Mouse (Mus musculus): ENCODE results near the gene Kif21a.

Kif21a gene

DNA sequence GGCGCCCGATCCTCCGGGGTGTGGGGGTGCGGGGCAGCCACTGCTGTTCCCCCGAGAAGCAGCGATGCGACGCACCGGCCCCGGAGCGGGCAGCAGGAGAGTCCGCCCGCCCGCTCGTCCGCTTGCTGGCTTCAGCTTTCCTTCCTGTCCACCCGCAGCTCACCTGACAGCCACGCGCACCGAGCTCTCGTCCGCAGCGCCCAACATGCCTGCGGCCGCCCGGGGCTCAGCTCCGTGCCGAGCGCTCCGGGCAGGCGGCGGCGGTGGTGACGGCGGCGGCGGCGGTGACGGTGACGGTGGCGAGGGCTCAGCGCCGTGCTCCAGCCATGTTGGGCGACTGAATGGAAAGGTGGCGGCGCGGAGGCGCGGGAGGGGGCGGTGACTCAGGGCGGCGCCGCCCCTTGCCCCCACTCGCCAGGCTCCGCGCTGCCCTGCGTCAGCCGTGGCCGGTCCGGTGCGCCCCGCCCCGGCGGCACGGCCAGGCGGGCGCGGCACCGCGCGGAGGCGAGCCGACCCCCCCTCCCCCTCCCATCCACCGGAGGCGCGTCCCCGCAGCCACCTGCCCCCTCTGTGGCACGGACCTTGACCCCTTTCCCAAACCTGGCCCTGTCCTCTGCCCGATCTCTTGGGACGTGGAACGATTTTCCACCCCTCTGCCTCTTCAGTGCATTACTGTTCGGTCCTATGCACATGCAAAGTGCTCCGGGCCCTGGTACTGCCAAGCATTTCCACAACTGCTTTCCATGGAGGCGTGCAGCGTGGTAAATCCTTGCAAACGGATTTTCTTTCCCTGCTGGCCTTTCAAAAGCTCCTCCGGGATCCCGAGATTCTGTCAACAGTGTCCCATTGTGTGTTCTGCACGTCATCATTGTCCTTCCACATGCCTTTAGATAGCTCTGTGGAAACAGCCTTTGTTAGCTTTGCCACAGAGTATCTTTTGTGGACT lies at the start of gene Kif21a:
Kif21a (minus strand) TSS at position 453 of the 946 bp plus-strand sequence.
- peak; percentile 71 to 74 for DNase-seq (ENCODE audit: low spot score in 2 of 2)

DNA sequence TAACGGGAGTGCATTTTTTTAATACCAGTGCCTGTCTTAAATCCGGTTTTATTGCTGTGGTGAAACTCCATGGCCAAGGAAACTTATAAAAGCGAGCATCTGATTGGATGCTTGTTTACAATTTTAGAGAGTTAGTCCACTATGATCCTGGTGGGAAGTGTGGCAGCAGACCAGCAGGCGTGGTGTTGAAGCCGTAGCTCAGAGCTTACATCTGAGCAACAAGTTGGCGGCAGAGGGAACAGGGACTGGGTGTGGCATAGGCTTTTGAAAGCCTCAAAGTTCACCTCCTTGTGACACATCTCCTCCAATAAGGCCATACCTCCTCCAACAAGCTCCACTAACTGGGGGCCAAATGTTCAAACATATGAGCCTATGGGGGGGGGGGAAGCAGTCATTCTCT lies 46.9 kb upstream of the Kif21a start:
- no peak for DNase-seq (ENCODE audit: low spot score in 2 of 2)

DNA sequence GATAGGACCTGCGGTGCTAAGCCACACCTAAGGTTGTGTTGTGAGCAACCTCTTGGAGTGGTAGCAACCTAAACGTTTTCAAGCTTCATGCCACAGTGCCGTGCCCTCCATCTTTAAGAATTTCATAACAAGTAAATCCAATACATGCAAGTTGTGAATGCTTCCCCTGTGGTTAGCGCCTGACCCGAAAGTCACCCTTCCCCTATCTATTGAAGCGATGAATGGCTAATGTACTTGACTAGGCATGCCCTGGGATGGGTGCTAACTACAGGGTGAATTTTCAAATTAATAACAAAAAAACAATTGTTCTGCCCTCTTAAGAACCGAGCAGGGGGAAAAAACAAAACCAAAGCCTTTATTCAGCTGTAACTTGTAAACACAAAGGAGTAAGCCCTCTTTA lies 39.7 kb upstream of the Kif21a start:
- no peak for DNase-seq (ENCODE audit: low spot score in 2 of 2)

DNA sequence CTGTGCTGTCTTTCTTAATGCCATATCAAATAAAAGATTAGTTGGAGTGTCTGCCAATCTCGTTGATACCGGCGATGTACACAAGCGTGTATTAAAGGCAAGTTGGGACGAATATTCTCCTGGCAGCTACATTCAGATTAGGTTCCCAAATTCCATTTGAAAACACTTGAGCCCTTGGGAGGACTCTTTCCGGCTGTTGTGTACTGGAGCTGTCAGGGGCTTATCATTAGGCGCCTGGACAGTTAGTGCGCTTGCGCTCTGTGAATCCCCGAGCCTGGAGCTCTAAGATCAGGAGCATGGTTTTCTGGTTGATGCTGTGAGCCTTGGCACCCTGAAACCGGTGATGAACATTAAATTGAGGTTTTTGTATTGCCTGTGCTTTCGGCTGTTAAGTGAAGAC lies 38.3 kb upstream of the Kif21a start:
- no peak for DNase-seq (ENCODE audit: low spot score in 2 of 2)

DNA sequence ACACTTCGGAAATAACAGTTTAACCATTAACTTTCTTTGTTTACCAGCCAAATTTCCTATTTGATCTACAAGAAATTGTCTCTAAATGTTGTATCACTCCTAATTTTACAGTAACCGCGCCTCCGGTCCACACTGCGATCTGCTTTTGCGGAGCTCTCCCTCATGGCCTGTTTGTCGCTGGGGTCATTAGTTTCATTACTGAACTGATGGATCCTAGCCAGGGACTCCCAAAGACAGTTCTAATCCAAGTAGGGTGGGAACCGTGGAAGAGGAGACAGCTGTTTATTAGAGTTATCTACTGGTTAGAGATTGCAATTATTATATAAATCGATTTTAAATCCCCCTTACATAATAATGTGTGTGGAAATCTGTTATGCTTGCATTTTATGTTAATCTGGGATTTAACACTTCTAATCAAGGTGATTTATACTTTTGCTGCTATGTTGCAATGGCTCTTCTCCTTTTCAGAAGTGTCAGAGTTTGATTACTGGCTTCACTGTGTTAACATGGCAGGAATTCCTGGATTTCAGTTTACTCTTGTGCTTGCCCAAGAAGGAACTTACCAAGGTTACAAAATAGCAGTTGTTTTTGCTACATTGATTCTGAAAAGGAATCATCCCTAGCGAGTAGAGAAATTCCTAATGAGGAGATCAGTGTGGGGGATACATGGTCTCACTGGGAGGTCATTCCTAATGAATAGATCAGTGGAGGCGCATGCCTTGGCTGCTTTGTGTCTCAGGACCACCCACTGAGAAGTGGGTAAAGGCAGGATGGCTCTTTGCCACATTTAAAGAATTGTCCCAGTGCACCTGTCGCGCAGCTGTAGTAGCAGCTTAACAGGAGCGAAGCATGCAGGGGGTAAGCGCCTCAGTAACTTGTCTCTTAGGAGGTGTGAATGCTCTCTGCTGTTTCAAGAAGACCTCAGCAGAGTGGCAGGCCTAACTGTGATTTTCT lies 28.0 kb upstream of the Kif21a start:
- no peak for DNase-seq (ENCODE audit: low spot score in 2 of 2)

DNA sequence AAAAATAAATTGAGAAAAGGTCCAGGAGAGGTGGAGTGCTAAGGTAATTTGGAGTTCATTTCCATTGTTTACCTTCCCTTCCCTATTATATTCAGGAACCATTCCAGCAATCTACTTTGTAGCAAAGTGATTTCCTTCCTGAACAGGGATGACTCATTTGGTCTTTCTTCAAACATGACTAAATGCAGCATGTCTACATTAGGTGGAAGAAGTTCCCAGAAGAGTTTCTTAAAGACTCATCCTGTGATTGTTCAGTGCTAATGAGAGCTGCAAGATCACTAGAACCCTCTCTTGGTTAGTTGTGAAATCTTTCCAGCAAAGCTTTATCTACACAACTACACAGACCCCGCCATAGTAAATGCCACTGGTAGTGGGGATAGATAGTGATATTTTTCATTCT lies 22.7 kb upstream of the Kif21a start:
- DNase-seq (ENCODE audit: low spot score in 2 of 2): no peak

DNA sequence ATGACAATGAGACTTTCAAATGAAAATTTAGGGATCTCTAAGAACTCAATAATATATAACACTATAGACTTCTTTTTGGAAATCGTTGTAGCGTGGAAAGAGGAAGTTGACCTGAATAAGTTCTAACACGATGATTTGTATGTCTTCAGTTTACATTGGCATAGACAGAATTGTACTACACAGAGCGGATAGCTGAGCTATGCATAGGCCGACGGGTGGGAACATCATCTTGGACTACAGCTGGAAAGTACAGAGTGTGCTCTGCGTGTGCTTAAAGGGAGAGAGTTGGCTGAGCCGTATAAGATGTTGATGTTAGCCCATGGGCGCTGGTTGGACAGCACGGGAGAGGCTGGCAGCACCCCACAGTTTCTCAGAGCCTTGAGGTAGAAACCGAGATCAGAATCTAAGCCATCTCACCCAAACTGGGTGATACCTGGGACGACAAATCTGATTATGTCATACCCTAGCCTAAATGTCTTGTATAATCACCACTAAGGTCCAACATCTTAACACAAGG lies 14.6 kb upstream of the Kif21a start:
- no peak for DNase-seq (ENCODE audit: low spot score in 2 of 2)

DNA sequence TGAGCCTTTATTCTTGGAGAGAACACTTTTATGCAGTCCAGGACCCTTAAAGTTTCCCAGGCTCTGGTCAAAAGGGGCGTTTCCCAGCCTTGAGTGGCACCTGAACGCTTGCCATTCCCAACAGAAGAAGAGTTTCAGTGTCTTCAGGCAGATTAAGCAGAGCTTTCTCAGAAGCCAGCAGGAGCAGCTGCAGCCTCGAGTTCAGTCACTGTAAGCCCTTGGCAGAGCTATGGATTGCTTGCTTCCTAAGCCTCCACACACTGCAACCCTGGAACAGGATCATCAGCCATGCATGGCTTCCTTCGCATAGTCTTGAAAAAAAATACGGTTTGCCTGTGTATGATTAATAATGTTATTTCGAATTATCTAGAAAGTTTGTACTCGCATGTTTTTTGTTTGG lies 14.1 kb upstream of the Kif21a start:
- no peak for DNase-seq (ENCODE audit: low spot score in 2 of 2)

DNA sequence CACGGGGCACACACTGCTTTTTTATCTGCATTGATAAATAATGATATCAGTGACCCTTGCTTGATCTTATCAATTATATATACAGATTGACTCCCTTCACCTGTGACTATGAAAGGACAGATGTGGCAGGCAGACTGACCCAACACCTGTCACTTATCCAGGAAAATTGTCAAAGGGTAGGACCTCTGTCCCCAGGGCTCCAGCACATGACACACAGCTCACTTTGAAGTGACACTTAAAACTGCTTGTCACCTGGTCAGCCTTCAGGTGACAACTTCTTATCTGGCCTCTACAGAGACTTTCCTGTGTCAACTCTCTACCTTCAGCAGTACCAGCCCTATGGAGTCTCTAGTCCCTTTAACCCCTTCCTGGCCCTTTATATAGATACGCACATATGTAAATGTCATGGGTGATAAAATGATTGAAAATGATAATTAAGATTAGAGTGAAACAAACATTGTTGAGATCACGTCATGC lies 7.2 kb upstream of the Kif21a start:
- no peak for DNase-seq (ENCODE audit: low spot score in 2 of 2)

DNA sequence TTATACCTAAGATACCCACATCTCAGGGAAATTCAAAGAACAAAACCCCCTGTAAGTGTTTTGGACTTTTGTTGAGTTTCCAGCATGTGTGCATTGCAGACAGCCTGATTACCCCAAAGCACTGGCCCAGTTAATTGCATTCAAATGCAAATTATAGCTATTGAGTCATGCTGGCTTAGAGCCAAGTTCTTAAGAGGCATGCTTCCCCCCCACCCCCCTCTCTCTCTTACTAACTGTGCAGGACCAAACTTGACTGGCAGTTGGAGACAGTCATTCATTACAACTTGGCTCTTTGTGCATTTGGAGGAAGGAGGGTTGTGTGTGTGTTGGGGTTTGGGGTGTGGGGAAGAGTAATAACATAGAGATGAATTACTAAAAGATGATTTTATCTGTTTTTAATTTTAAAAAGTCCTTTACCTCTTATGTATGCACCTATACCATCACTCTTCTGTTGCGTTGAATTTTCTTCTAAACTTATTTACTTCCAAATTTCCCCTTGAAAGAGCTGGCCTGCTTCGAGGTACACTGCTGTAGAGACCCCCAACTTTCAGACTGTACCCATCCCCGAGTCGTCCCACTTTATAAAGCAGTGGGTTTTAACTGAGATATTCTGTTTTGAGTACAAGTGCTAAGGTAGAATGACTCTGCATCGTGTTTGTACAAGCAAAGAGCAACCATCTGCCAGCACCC lies 6.6 kb upstream of the Kif21a start:
- no peak for DNase-seq (ENCODE audit: low spot score in 2 of 2)

DNA sequence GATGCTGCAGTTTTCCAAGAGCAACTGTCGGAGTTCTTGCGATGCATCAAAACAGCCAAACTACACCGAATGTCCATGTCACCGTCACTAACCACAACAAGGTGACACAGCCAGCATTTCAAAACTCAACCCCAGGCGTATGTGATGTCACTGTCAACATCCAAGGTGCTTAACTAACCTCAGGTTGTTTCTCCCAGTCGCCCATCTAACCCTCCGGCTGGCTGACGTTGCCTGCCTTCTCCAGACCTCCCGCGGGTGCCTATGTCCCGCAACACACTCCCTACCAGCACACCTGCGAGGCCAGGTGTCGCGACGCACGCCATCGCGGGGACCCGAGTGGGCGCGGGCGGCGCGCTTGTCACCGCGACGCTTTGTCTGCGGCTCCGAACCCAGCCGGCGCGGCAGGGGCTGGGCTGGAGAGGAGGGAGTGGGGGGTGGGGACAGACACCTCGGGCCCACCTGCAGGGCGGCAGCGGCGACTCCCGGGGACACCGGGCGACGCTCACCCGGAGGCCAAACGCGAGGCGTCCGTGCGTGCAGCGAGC lies 725 bp downstream of the Kif21a start:
- DNase-seq (ENCODE audit: low spot score in 2 of 2): peak in 1 of 2 experiments; percentile 48

DNA sequence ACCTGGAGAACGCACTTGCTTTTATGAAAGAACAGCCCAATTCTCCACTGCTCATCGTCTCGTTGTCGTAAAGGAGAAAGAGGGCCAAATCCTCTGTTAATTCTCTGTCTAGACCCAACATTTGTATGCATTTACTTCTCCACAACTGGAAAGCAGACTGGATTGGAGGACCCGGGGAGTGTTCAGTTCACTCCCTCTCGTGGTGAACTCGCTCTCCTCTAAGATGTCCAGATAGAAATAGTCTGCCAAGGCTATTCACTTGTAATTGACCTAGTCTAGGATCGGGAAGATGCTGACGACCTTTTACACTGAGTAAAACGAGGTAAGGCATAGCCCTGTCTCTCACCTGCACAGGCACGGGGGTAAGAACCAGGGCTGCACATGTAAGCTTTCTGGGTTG lies 2.1 kb downstream of the Kif21a start:
- no peak for DNase-seq (ENCODE audit: low spot score in 2 of 2)

DNA sequence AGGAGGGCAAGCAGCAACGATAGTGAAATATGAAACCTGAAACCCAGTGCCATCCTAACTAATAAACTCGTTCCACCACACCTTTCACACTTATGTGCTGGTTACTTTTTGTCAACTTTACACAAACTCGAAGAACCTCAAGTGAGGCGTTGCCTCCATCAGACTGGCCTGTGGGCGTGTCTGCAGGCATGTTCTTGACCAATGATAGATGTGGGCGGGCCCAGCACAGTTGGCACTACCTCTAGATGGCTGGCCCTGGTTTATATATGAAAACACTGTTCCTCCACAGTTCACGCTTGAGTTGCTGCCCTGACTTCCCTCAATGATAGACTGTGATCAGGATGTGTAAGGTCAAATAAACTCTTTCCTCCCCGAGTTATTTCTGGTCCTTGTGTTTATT lies 3.2 kb downstream of the Kif21a start:
- DNase-seq (ENCODE audit: low spot score in 2 of 2): no peak

DNA sequence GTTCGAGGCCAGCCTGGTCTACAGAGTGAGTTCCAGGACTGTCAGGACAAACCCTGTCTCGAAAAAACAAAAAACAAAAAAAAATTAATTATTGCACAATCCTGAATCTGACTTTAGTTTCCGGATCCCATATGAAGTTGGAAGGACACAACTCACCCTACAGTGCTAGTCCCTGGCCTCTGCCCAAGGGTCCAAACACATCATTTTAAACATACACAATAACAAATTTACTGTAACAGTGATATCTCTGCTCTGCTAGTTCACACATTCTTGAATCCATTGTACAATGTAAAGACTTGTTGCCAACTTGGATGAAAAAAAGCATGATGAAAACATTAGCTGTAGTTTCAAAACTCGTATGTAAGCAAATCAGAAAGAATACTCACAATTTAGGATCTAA lies 6.5 kb downstream of the Kif21a start:
- no peak for DNase-seq (ENCODE audit: low spot score in 2 of 2)

DNA sequence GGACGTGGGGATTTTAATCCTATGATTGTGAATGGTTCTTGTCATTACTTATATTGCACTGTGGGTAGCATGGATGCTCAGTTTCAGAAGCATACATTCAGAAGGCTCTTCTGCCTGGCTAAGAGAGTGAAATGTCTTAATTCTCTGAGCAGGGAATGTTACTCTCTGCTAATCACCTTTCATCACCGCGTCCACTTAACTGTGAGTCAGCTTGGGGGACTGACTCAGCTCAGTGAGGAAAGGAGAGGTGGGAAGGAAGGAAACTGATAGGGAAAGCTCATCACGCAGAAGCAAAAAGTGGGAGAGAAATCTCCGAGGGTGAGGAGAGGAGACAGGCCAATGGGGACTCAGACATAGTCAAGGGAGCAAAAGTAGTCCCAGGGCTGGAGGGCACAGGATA lies 10.9 kb downstream of the Kif21a start:
- DNase-seq (ENCODE audit: low spot score in 2 of 2): no peak

DNA sequence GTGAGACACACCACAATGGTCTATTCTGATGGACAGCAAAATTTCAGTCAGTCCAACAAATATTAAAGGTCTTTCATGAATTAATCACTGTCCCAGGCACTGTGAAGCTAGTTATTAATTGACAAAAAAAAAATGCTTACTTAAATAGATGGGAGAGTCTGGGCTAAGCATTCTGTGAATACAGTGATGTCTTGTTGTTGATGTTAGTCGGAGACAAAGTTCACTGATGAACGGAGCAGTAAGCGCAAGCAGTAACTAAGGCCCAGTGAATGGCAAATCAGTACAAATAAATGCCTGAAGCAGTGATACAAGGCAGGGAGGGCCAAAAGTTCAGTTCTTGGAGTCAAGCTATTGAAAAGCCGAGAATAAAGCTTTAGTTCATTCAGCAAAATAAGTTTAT lies 15.7 kb downstream of the Kif21a start:
- DNase-seq (ENCODE audit: low spot score in 2 of 2): no peak

DNA sequence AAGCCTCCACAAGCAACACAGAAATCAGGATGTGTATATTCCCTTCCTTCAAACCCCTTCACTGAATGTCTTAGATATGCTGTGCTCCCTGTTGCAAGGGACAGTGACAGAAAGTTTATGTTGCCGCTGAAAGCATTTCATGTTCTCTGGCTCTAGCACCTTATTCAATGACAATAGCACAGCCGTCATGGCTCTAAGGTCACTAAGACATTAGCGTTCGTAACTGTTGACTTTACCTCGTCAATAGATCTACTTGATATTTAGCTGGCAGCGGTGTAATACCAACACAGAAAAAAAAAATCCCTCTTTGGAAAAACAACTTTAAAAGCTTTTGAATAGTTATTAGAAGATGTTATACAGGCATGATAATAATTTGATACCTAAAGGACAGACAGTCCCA lies 16.2 kb downstream of the Kif21a start:
- no peak for DNase-seq (ENCODE audit: low spot score in 2 of 2)

DNA sequence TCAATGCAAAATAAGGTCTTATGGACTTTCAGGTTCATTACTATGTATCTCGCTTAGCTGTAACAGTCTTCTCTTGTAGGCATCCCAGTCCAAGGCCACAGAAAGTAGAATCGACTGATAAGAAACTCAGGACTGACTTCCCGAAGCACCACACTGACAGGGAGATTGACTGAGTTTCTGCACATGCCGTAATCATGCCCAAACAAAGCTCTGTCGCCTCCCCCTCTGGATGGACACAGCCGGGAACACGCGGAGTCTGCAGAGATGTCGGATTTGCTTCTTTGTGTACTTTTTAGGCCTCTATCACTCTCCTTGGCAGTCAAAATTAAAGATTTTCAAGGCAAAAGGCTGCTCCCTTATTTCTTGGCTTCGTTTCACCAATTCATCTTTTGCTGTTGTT lies 20.8 kb downstream of the Kif21a start:
- DNase-seq (ENCODE audit: low spot score in 2 of 2): no peak

DNA sequence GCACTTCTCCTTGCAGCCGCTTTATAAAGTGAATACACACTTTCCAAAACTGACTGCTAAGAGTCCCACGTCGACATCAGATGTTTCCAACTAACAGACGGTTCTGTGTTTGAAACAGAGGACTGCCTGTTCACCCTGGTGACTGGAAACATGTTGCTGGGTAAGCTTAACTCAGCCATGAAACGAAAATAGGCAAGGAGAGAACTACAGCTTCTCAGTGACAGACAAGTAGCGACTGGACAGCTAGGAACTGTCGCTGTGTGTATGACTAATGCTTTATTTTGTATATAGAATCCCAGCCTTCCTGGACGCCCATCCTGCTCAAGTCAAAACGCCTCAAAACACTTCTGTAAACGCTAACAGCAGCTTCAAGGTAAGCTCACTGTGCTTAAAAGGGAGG lies 21.3 kb downstream of the Kif21a start:
- no peak for DNase-seq (ENCODE audit: low spot score in 2 of 2)

DNA sequence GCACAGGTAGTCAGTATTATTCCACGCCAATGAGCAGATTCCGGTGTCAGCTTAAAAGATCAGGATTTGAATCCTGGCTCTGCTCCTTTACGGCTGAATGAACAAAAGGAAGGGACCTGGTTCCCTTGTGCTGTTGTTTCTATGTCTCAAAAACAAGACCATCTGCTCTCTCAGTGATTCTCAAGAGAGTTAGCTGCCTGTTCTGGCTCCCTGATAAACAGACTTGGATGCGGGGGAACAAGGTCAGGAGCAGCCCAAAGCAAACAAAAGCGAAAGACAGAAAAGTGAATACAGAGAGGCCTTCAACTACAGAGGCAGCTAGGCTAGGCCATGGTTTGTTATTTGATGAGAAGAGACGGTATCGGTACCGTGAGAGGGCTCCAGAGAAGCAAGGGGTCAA lies 27.5 kb downstream of the Kif21a start:
- DNase-seq (ENCODE audit: low spot score in 2 of 2): no peak

DNA sequence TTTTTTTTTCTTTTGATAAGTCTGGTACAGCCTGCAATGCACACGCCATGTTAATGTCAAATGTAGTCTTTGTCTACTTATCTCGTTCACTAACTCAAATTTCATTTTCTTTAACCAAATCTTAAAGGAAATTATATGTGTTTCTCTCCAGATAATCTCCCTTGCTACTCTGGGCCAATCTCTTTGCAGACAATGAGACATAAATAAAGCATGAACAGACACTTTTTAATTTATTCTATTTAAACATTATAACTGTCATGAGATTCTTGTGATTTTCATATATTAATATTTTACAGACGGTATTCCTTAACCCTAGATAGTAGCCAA lies 30.9 kb downstream of the Kif21a start:
- no peak for DNase-seq (ENCODE audit: low spot score in 2 of 2)
